Comparison of ENCODE assay signal across 8 mouse cellular contexts in the genomic region with DNA sequence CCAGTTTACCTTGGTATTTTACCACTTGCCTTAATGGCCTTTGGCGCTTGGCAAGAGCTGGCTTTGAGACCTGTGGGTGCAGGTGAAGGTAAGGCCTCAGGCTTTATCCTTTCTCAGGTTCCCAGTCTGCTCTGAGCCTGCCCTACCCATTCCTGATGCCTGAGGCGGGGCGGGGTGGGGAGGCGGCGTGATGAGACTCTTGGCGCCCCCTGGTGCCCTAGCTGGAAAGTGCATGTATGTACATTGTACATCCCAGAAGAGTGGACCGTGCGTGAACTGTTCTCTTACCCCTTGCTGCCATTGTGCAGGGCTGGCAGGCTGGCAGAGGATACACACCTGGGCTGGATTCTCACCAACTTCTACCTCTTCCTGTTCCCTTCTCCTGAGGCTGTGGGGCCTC. TPM values are rescaled to one million over a fixed set of nuclear protein-coding genes. Genes with fewer than 3 reads are reported as not detected.
DNase-seq lines count a peak whose midpoint lies in the region; ATAC-seq and TF ChIP-seq lines count a peak whose summit lies in the region.

No protein-coding gene starts in this region.

- H3K9me3 ChIP-seq in forebrain, postnatal 0 days (ENCODE audit: low read length): no peaks in the 10 kb centered on the region
- no peaks in the 10 kb centered on the region for H3K9me3 ChIP-seq in hindbrain, embryonic 14.5 days (ENCODE audit: control insufficient read depth, low read length)

- H3K4me1 ChIP-seq in cerebellum, adult 2 months (ENCODE audit: control insufficient read depth, insufficient read depth, low read length): peaks cover 3% of the 10 kb centered on the region; the same call in 1 of the 2 replicates
- H3K4me1 ChIP-seq in forebrain, postnatal 0 days (ENCODE audit: insufficient read depth): no peaks in the 10 kb centered on the region
- no peaks in the 10 kb centered on the region for H3K4me1 ChIP-seq in hindbrain, embryonic 14.5 days (replicated peaks; ENCODE audit: control insufficient read depth, insufficient read depth, low read length)

- H3K27me3 ChIP-seq in cerebellum, adult 2 months (ENCODE audit: control insufficient read depth, insufficient read depth, low read length): no peaks in the 10 kb centered on the region
- H3K27me3 ChIP-seq in forebrain, postnatal 0 days (ENCODE audit: insufficient read depth, low read length): no peaks in the 10 kb centered on the region
- H3K27me3 ChIP-seq in hindbrain, embryonic 14.5 days (ENCODE audit: control insufficient read depth, insufficient read depth, low read length): peaks cover 4% of the 10 kb centered on the region; the same call in 1 of the 2 replicates

- H3K4me2 ChIP-seq in forebrain, postnatal 0 days (ENCODE audit: low read depth): no peak overlapping the region
- H3K4me2 ChIP-seq in hindbrain, embryonic 14.5 days (replicated peaks): no peak overlapping the region

- no peak overlapping the region for H3K4me3 ChIP-seq in cerebellum, adult 2 months (replicated peaks; ENCODE audit: insufficient read depth, low read depth, low read length)
- H3K4me3 ChIP-seq in forebrain, postnatal 0 days (ENCODE audit: low read depth, low read length): no peak overlapping the region
- H3K4me3 ChIP-seq in hindbrain, embryonic 14.5 days (replicated peaks; ENCODE audit: low read length): no peak overlapping the region
- H3K4me3 ChIP-seq in left cerebral cortex, adult 2 months: no peak overlapping the region

- TF ChIP-seq POLR2A in cerebellum, adult 2 months (IDR thresholded peaks at IDR 0.05; ENCODE audit: borderline replicate concordance, insufficient read depth, low read length): no peak

- 2% methylated on average over 8 of the region's 8 CpGs for WGBS in cerebellum, adult 2 months
- under 1% methylated on average over 8 of the region's 8 CpGs for WGBS in forebrain, postnatal 0 days
- 2% methylated on average over 8 of the region's 8 CpGs for WGBS in hindbrain, embryonic 14.5 days

- H3K36me3 ChIP-seq in forebrain, postnatal 0 days (ENCODE audit: insufficient read depth): peaks cover 6% of the 10 kb centered on the region; the same call in 1 of the 2 replicates
- 0 out of 2 replicates have a peak, but pooled peaks cover 5% of the 10 kb centered on the region for H3K36me3 ChIP-seq in hindbrain, embryonic 14.5 days (replicated peaks; ENCODE audit: control insufficient read depth, insufficient read depth)

- ATAC-seq in forebrain, postnatal 0 days: peak; percentile 89
- ATAC-seq in hindbrain, embryonic 14.5 days (ENCODE audit: low FRiP score): 0 out of 2 replicates have a peak, but pooled peaks have one; percentile 82
- peak; percentile 94 for ATAC-seq in megakaryocyte, adult 5-6 weeks (ENCODE audit: poor library complexity, severe bottlenecking)

- H3K9ac ChIP-seq in forebrain, postnatal 0 days: no peak overlapping the region
- no peak overlapping the region for H3K9ac ChIP-seq in hindbrain, embryonic 14.5 days

- H3K27ac ChIP-seq in cerebellum, adult 2 months (ENCODE audit: insufficient read depth, low read length): no peak overlapping the region
- no peak overlapping the region for H3K27ac ChIP-seq in forebrain, postnatal 0 days (ENCODE audit: low read depth, low read length)
- no peak overlapping the region for H3K27ac ChIP-seq in hindbrain, embryonic 14.5 days
- H3K27ac ChIP-seq in left cerebral cortex, adult 2 months: no peak overlapping the region

- intact Hi-C loops in left cerebral cortex, adult 2 months (cut with DNase I): no loop called here

- DNase-seq in T-cell, adult 2 months (ENCODE audit: low spot score): peak; percentile 74
- peak; percentile 74 to 84 for DNase-seq in cerebellum, adult 2 months
- DNase-seq in forebrain, postnatal 0 days: peak; percentile 81
- DNase-seq in hindbrain, embryonic 14.5 days (ENCODE audit: low spot score): peak; percentile 83
- DNase-seq in left cerebral cortex, adult 2 months (ENCODE audit: extremely low spot score in 1 of 2, low spot score in 2 of 2): peak; percentile 73 to 81
- DNase-seq in right cerebral cortex, postnatal 14 days: peak; percentile 87
- DNase-seq in urinary bladder, postnatal 4 days (ENCODE audit: low spot score in 2 of 2): peak; percentile 57 to 85

- peak; percentile 86 for TF ChIP-seq CTCF in cerebellum, adult 2 months (IDR thresholded peaks at IDR 0.05; ENCODE audit: borderline replicate concordance, insufficient read depth, low read depth, low read length)
- peak; percentile 89 for TF ChIP-seq CTCF in forebrain, postnatal 0 days (IDR thresholded peaks at IDR 0.05; ENCODE audit: low read depth)
- peak; percentile 93 for TF ChIP-seq CTCF in left cerebral cortex, adult 2 months (IDR thresholded peaks at IDR 0.05)

RNA-seq across cellular contexts. Expression of gene Sema4a, which starts 16.8 kb away (rescaled TPM):
- 31.6 and 31.8 TPM in 2 replicates for polyA plus RNA-seq in cerebellum, adult 2 months (2012; rRNA removed)
- total RNA-seq in forebrain, postnatal 0 days (2014; rRNA removed): 31.5 and 33.0 TPM in 2 replicates
- 19.1 and 25.8 TPM in 2 replicates for polyA plus RNA-seq in forebrain, postnatal 0 days (2015; fragmentation: Nextera tagmentation; extraction: Ambion mirVana)
- polyA plus RNA-seq in hindbrain, embryonic 14.5 days (2014; fragmentation: Nextera tagmentation; extraction: Ambion mirVana): 21.5 and 22.9 TPM in 2 replicates
- 10 to 100 TPM; 68.7 to 71.2 TPM for total RNA-seq in left cerebral cortex, adult 2 months (2021)
- 171 and 181 TPM in 2 replicates for total RNA-seq in megakaryocyte, adult 5-6 weeks (2015)
- total RNA-seq in megakaryocyte, adult 5-6 weeks (2017): 164 and 167 TPM in 2 replicates

RNA-seq across cellular contexts. Expression of gene Lmna, which starts 32.0 kb away (rescaled TPM):
- polyA plus RNA-seq in cerebellum, adult 2 months (2012; rRNA removed): 51.4 and 57.1 TPM in 2 replicates
- total RNA-seq in forebrain, postnatal 0 days (2014; rRNA removed): 49.4 and 71.3 TPM in 2 replicates
- 51.4 and 52.9 TPM in 2 replicates for polyA plus RNA-seq in forebrain, postnatal 0 days (2015; fragmentation: Nextera tagmentation; extraction: Ambion mirVana)
- polyA plus RNA-seq in hindbrain, embryonic 14.5 days (2014; fragmentation: Nextera tagmentation; extraction: Ambion mirVana): 44.3 and 47.3 TPM in 2 replicates
- total RNA-seq in left cerebral cortex, adult 2 months (2021): 10 to 100 TPM; 59.3 to 61.7 TPM
- total RNA-seq in megakaryocyte, adult 5-6 weeks (2015): 1.5 and 1.9 TPM in 2 replicates
- total RNA-seq in megakaryocyte, adult 5-6 weeks (2017): 2.5 and 4.5 TPM in 2 replicates

RNA-seq across cellular contexts. Expression of gene Slc25a44, which starts 52.8 kb away (rescaled TPM):
- polyA plus RNA-seq in cerebellum, adult 2 months (2012; rRNA removed): 57.6 and 61.2 TPM in 2 replicates
- total RNA-seq in forebrain, postnatal 0 days (2014; rRNA removed): 51.4 and 63.3 TPM in 2 replicates
- 35.6 and 36.9 TPM in 2 replicates for polyA plus RNA-seq in forebrain, postnatal 0 days (2015; fragmentation: Nextera tagmentation; extraction: Ambion mirVana)
- polyA plus RNA-seq in hindbrain, embryonic 14.5 days (2014; fragmentation: Nextera tagmentation; extraction: Ambion mirVana): 36.4 and 42.2 TPM in 2 replicates
- total RNA-seq in left cerebral cortex, adult 2 months (2021): 10 to 100 TPM; 75.8 to 77.6 TPM
- 11.4 and 11.6 TPM in 2 replicates for total RNA-seq in megakaryocyte, adult 5-6 weeks (2015)
- total RNA-seq in megakaryocyte, adult 5-6 weeks (2017): 17.4 and 18.7 TPM in 2 replicates

RNA-seq across cellular contexts. Expression of gene Mex3a, which starts 54.5 kb away (rescaled TPM):
- polyA plus RNA-seq in cerebellum, adult 2 months (2012; rRNA removed): 1.2 and 1.3 TPM in 2 replicates
- total RNA-seq in forebrain, postnatal 0 days (2014; rRNA removed): 64.5 and 71.9 TPM in 2 replicates
- 16.2 and 20.5 TPM in 2 replicates for polyA plus RNA-seq in forebrain, postnatal 0 days (2015; fragmentation: Nextera tagmentation; extraction: Ambion mirVana)
- 30.8 and 31.0 TPM in 2 replicates for polyA plus RNA-seq in hindbrain, embryonic 14.5 days (2014; fragmentation: Nextera tagmentation; extraction: Ambion mirVana)
- total RNA-seq in left cerebral cortex, adult 2 months (2021): 1 to 10 TPM; 3.2 TPM
- total RNA-seq in megakaryocyte, adult 5-6 weeks (2015): 0.04 and 0.05 TPM in 2 replicates
- total RNA-seq in megakaryocyte, adult 5-6 weeks (2017): 0.04 and 0.18 TPM in 2 replicates
